Mouse (Mus musculus) MEL (cell line): ENCODE measurements around the gene Nat14. TPM values are rescaled to one million over a fixed set of nuclear protein-coding genes. Genes with fewer than 3 reads are reported as not detected.
A peak's percentile ranks its signal among the peaks of the same experiment; 100 is the strongest.

Experiments used
- DNase-seq: peaks from one replicate; pipeline ENCODE4 v3.0.0; 2011; ENCODE audit warnings: low read depth, low spot score
- H3K27ac ChIP-seq: 2 replicates; pipeline ENCODE4 v1.5.1; 2012; ENCODE audit warnings: low read depth, mild to moderate bottlenecking, control low read depth, low read length, moderate library complexity; ENCODE audit not compliant: control insufficient read depth
- H3K27me3 ChIP-seq, 2 experiments: fragments of 150-350 bp in 1 of 2; sonication (generic) in 1 of 2; 2 replicates each; pipeline ENCODE4 v1.6.1; 2012; ENCODE audit warnings: low read length in 2 of 2, mild to moderate bottlenecking in 2 of 2, improper control_type of control experiment in 1 of 2, moderate library complexity in 1 of 2; ENCODE audit not compliant: insufficient read depth in 2 of 2, control insufficient read depth in 1 of 2
- H3K36me3 ChIP-seq, 2 experiments: 2 replicates each; pipeline ENCODE4 v1.6.1; 2012 to 2014; ENCODE audit warnings: low read length in 2 of 2, improper control_type of control experiment in 1 of 2, inconsistent platforms in 1 of 2, mild to moderate bottlenecking in 1 of 2; ENCODE audit not compliant: insufficient read depth in 2 of 2, control insufficient read depth in 1 of 2
- H3K4me1 ChIP-seq, 2 experiments: fragments of 150-350 bp in 1 of 2; sonication (generic) in 1 of 2; 2 replicates each; pipeline ENCODE4 v1.6.1; 2012; ENCODE audit warnings: low read length in 2 of 2, improper control_type of control experiment in 1 of 2, mild to moderate bottlenecking in 1 of 2; ENCODE audit not compliant: insufficient read depth in 2 of 2, control insufficient read depth in 1 of 2
- H3K4me3 ChIP-seq, 2 experiments: fragments of 150-350 bp in 1 of 2; sonication (generic) in 1 of 2; 2 replicates each; pipeline ENCODE4 v1.5.1; 2012; ENCODE audit warnings: low read depth in 2 of 2, low read length in 2 of 2, mild to moderate bottlenecking in 2 of 2, moderate library complexity in 2 of 2, control low read depth in 1 of 2, improper control_type of control experiment in 1 of 2; ENCODE audit not compliant: control insufficient read depth in 1 of 2, insufficient read depth in 1 of 2
- H3K79me2 ChIP-seq: 2 replicates; pipeline ENCODE4 v1.6.1; 2012; ENCODE audit warnings: mild to moderate bottlenecking, low read length, moderate library complexity; ENCODE audit not compliant: control insufficient read depth, poor library complexity, insufficient read depth
- H3K9ac ChIP-seq: 2 replicates; pipeline ENCODE4 v1.6.1; 2012; ENCODE audit warnings: low read depth, mild to moderate bottlenecking, control low read depth, low read length, moderate library complexity; ENCODE audit not compliant: control insufficient read depth, poor library complexity, severe bottlenecking
- H3K9me3 ChIP-seq: fragments of 150-350 bp; sonication (generic); replicated peaks from 2 replicates; pipeline ENCODE4 v1.6.1; 2012; ENCODE audit warnings: mild to moderate bottlenecking, low read length, improper control_type of control experiment, moderate library complexity; ENCODE audit not compliant: insufficient read depth
- CHD1 ChIP-seq: IDR thresholded peaks from 2 replicates; pipeline ENCODE4 v1.6.1; 2012; ENCODE audit warnings: low read depth, mild to moderate bottlenecking, inconsistent platforms, low read length, improper control_type of control experiment
- CHD2 ChIP-seq: IDR thresholded peaks from 2 replicates; pipeline ENCODE4 v1.6.1; 2011; ENCODE audit warnings: low read length, improper control_type of control experiment
- CTCF ChIP-seq, 3 experiments: IDR thresholded peaks in 2 of 3; conservative IDR thresholded peaks in 1 of 3; 2 replicates each; pipeline ENCODE4 v1.5.1; 2011 to 2012; ENCODE audit warnings: low read length in 3 of 3, low read depth in 2 of 3, mild to moderate bottlenecking in 2 of 3, improper control_type of control experiment in 1 of 3, inconsistent platforms in 1 of 3, mixed read lengths in 1 of 3, moderate library complexity in 1 of 3; ENCODE audit not compliant: control insufficient read depth in 1 of 3, insufficient read depth in 1 of 3, poor library complexity in 1 of 3, severe bottlenecking in 1 of 3
- E2F4 ChIP-seq: IDR thresholded peaks from 2 replicates; pipeline ENCODE4 v1.6.1; 2011; ENCODE audit warnings: low read depth, low read length, improper control_type of control experiment, borderline replicate concordance
- ELF1 ChIP-seq: IDR thresholded peaks from 2 replicates; pipeline ENCODE4 v1.6.1; 2014; ENCODE audit warnings: low read depth, mild to moderate bottlenecking, inconsistent platforms, low read length, improper control_type of control experiment, moderate library complexity
- ETS1 ChIP-seq: IDR thresholded peaks from 2 replicates; pipeline ENCODE4 v1.6.1; 2012; ENCODE audit warnings: low read depth, mild to moderate bottlenecking, inconsistent platforms, low read length, improper control_type of control experiment, moderate library complexity
- GABPA ChIP-seq: IDR thresholded peaks from 2 replicates; pipeline ENCODE4 v1.6.1; 2012; ENCODE audit warnings: low read depth, mild to moderate bottlenecking, inconsistent platforms, low read length, improper control_type of control experiment, moderate library complexity
- GATA1 ChIP-seq: IDR thresholded peaks from 2 replicates; pipeline ENCODE4 v1.6.1; 2011; ENCODE audit warnings: low read depth, low read length, improper control_type of control experiment
- HCFC1 ChIP-seq: IDR thresholded peaks from 2 replicates; pipeline ENCODE4 v1.6.1; 2012; ENCODE audit warnings: low read depth, mild to moderate bottlenecking, inconsistent platforms, low read length, improper control_type of control experiment, moderate library complexity
- JUND ChIP-seq: IDR thresholded peaks from 2 replicates; pipeline ENCODE4 v1.6.1; 2011; ENCODE audit warnings: low read depth, mild to moderate bottlenecking, improper control_type of control experiment, low read length
- MAFK ChIP-seq: IDR thresholded peaks from 2 replicates; pipeline ENCODE4 v1.6.1; 2011; ENCODE audit warnings: low read depth, mild to moderate bottlenecking, low read length, improper control_type of control experiment, borderline replicate concordance
- MAZ ChIP-seq: IDR thresholded peaks from 2 replicates; pipeline ENCODE4 v1.6.1; 2012; ENCODE audit warnings: low read depth, mild to moderate bottlenecking, inconsistent platforms, low read length, improper control_type of control experiment
- MEF2A ChIP-seq: IDR thresholded peaks from 2 replicates; pipeline ENCODE4 v1.6.1; 2014; ENCODE audit warnings: low read depth, mild to moderate bottlenecking, inconsistent platforms, low read length, improper control_type of control experiment; ENCODE audit not compliant: poor library complexity, insufficient replicate concordance, severe bottlenecking; ENCODE audit errors: extremely low read depth
- MXI1 ChIP-seq: IDR thresholded peaks from 2 replicates; pipeline ENCODE4 v1.6.1; 2011; ENCODE audit warnings: mild to moderate bottlenecking, low read depth, low read length, improper control_type of control experiment
- MYB ChIP-seq: IDR thresholded peaks from 2 replicates; pipeline ENCODE4 v1.6.1; 2011; ENCODE audit warnings: mild to moderate bottlenecking, low read depth, low read length, improper control_type of control experiment
- NELFE ChIP-seq: IDR thresholded peaks from 2 replicates; pipeline ENCODE4 v1.6.1; 2011; ENCODE audit warnings: low read depth, low read length, improper control_type of control experiment
- NRF1 ChIP-seq: IDR thresholded peaks from 2 replicates; pipeline ENCODE4 v1.6.1; 2014; ENCODE audit warnings: low read depth, mild to moderate bottlenecking, inconsistent platforms, low read length, improper control_type of control experiment, moderate library complexity; ENCODE audit not compliant: poor library complexity, insufficient read depth, severe bottlenecking
- POLR2A ChIP-seq, 2 experiments: IDR thresholded peaks; 2 replicates each; pipeline ENCODE4 v1.6.1; 2011 to 2012; ENCODE audit warnings: low read length in 2 of 2, mild to moderate bottlenecking in 2 of 2, control low read depth in 1 of 2, improper control_type of control experiment in 1 of 2, low read depth in 1 of 2, moderate library complexity in 1 of 2; ENCODE audit not compliant: control insufficient read depth in 1 of 2, insufficient read depth in 1 of 2, poor library complexity in 1 of 2
- POLR2AphosphoS2 ChIP-seq: IDR thresholded peaks from 2 replicates; pipeline ENCODE4 v1.6.1; 2011; ENCODE audit warnings: low read length, improper control_type of control experiment
- POLR2AphosphoS5 ChIP-seq: IDR thresholded peaks from 2 replicates; pipeline ENCODE4 v1.6.1; 2012; ENCODE audit warnings: low read depth, borderline replicate concordance, mild to moderate bottlenecking, inconsistent platforms, low read length, moderate library complexity, mixed read lengths
- RAD21 ChIP-seq: IDR thresholded peaks from 2 replicates; pipeline ENCODE4 v1.6.1; 2011; ENCODE audit warnings: mild to moderate bottlenecking, low read depth, low read length, improper control_type of control experiment
- SIN3A ChIP-seq: IDR thresholded peaks from 2 replicates; pipeline ENCODE4 v1.6.1; 2012; ENCODE audit warnings: low read length, improper control_type of control experiment, inconsistent platforms
- SMC3 ChIP-seq: IDR thresholded peaks from 2 replicates; pipeline ENCODE4 v1.6.1; 2011; ENCODE audit warnings: low read depth, low read length, improper control_type of control experiment
- TAL1 ChIP-seq: IDR thresholded peaks from 2 replicates; pipeline ENCODE4 v1.6.1; 2012; ENCODE audit warnings: mild to moderate bottlenecking, inconsistent platforms, low read length, moderate library complexity, mixed read lengths
- TBP ChIP-seq: IDR thresholded peaks from 2 replicates; pipeline ENCODE4 v1.8.0; 2011; ENCODE audit warnings: low read depth, low read length, improper control_type of control experiment
- TCF12 ChIP-seq: IDR thresholded peaks from 2 replicates; pipeline ENCODE4 v1.6.1; 2014; ENCODE audit warnings: low read depth, mild to moderate bottlenecking, inconsistent platforms, low read length, improper control_type of control experiment, moderate library complexity
- UBTF ChIP-seq: IDR thresholded peaks from 2 replicates; pipeline ENCODE4 v1.6.1; 2012; ENCODE audit warnings: low read depth, mild to moderate bottlenecking, inconsistent platforms, low read length, improper control_type of control experiment, moderate library complexity, borderline replicate concordance; ENCODE audit not compliant: insufficient read depth
- USF1 ChIP-seq: IDR thresholded peaks from 2 replicates; pipeline ENCODE4 v1.6.1; 2014; ENCODE audit warnings: low read depth, mild to moderate bottlenecking, inconsistent platforms, low read length, improper control_type of control experiment, moderate library complexity
- USF2 ChIP-seq, 2 experiments: IDR thresholded peaks; 2 replicates each; pipeline ENCODE4 v1.6.1; 2011 to 2012; ENCODE audit warnings: improper control_type of control experiment in 2 of 2, low read length in 2 of 2, borderline replicate concordance in 1 of 2, inconsistent platforms in 1 of 2, low read depth in 1 of 2, mild to moderate bottlenecking in 1 of 2; ENCODE audit not compliant: insufficient read depth in 1 of 2
- ZC3H11A ChIP-seq: IDR thresholded peaks from 2 replicates; pipeline ENCODE4 v1.6.1; 2012; ENCODE audit warnings: low read depth, mild to moderate bottlenecking, inconsistent platforms, low read length, improper control_type of control experiment
- ZKSCAN1 ChIP-seq: IDR thresholded peaks from 2 replicates; pipeline ENCODE4 v1.6.1; 2012; ENCODE audit warnings: low read depth, mild to moderate bottlenecking, inconsistent platforms, low read length, improper control_type of control experiment, moderate library complexity
- ZMIZ1 ChIP-seq: IDR thresholded peaks from 2 replicates; pipeline ENCODE4 v1.6.1; 2012; ENCODE audit warnings: low read depth, mild to moderate bottlenecking, inconsistent platforms, low read length, improper control_type of control experiment, moderate library complexity
- ZNF384 ChIP-seq: IDR thresholded peaks from 2 replicates; pipeline ENCODE4 v1.6.1; 2012; ENCODE audit warnings: low read depth, mild to moderate bottlenecking, inconsistent platforms, low read length, improper control_type of control experiment
- polyA plus RNA-seq, 2 experiments: library from polyadenylated mRNA; stranded (reverse) in 1 of 2; unstranded in 1 of 2; fragments of >175 nt in 1 of 2; fragments of >200 nt in 1 of 2; gene quantifications; 2 replicates each; pipeline versions ENCODE4 v1.2.1 to v1.2.4; 2012; ENCODE audit warnings: low replicate concordance in 2 of 2, low read depth in 1 of 2; ENCODE audit not compliant: insufficient read length in 2 of 2, insufficient read depth in 1 of 2, missing spikeins in 1 of 2
- total RNA-seq: library from RNA; depleted of rRNA; stranded (reverse); fragments of 300-350 nt; gene quantifications from 2 replicates; pipeline ENCODE4 v1.2.3, GENCODE M21; 2012

Gene Nat14
- total and polyA plus RNA-seq, 3 experiments, result 0.81 to 1.9 TPM; not detected in 1

DNA sequence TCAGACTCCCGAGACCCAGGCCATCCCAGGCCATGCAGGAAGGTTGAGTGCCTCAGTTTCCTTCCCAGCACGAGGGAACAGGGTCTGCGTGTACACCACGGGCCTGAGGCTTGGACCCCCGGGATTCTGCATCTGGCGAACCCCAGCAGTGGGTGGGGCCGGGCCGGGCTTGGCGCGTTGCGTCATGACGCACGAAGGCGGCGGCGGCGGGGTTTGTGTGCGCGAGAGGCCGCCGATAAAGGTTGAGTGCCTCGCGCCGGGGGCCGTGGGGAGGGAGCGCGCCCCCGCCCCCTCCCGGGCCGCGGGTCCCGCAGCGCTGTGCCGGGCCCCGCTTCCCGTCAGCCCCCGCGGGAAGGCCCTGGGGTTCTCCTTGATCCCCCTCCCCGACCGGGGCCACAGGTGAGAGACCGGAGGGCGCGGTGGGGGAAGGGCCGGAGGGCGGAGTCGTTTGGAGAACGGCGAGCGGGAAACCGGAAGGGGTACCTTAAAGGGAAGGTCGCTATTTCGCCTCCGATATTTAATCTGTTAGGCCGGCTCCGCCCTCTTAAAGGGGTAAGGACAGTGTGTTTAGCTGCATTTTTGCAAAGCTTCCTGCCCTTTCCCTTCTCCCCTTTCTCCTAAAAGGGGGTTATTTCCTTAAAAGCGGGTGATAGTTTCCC lies 6.7 kb upstream of the Nat14 start, which contains the start of gene Zfp628 (continued):
- TF ChIP-seq TCF12 (peak; percentile 37; the same call in 1 of the 2 replicates), NELFE (peak; percentile 79), ZC3H11A (no peak), POLR2AphosphoS2 (peak; percentile 72; the same call in 1 of the 2 replicates), ZKSCAN1 (no peak)

DNA sequence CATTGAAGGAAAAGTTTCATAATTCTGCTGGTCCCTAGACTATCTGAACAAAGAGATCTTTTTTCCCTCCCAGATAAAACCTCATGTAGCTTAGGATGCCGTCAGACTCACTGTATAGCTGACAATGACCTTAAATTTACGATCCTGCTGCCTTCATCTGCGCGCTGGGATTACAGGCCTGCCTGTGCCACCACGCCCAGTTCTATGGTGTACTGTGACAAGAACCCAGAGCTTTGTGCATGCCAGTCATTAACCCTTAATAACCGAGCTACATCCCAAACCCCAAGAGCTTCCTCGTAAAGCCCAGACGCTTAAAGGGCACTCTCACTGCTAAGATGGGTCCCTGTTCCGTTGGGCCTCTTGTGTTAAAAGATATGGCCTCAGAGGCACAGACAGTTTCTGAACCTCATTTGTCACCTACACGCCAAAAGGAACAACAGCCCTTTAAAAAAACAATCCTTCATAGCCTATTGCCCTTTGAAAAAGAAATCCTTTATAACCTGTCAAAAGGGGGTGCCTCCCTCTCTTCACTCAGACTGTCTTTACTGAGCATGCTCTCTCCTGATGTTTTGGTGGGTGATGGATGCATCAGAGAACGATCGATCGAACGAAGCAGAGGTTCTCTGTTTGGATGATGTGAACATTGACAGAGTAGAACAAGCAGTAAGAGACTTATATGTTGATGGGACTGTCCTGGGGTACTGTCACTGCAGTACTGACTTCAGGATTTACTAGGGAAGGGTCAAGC lies 6.0 kb upstream of the Nat14 start:
- H3K4me3 ChIP-seq, result peak overlapping the region; percentile 63 to 85
- no peaks in the 10 kb centered on the region for H3K27me3 ChIP-seq
- peak overlapping the region; percentile 84 for H3K9ac ChIP-seq
- peaks cover 0 to 4% of the 10 kb centered on the region in 2 experiments; a peak in 2 of 4 replicates for H3K36me3 ChIP-seq
- H3K79me2 ChIP-seq, result peaks cover 6% of the 10 kb centered on the region
- H3K4me1 ChIP-seq, result 0 out of 4 replicates have a peak, but pooled peaks cover 0 to 5% of the 10 kb centered on the region in 2 experiments
- H3K27ac ChIP-seq, result peak overlapping the region; percentile 44
- peak; percentile 78 for DNase-seq
- H3K9me3 ChIP-seq, result no peaks in the 10 kb centered on the region
- TF ChIP-seq ELF1 (no peak), E2F4 (no peak), ETS1 (no peak), CTCF (IDR thresholded peaks at IDR 0.05 in 2 of 3, conservative IDR thresholded peaks at IDR 0.05 in 1 of 3; ENCODE audit: control insufficient read depth in 1 of 3, insufficient read depth in 1 of 3, low read depth in 2 of 3, low read length in 3 of 3, poor library complexity in 1 of 3, severe bottlenecking in 1 of 3) (no peak), MEF2A (no peak), POLR2A (IDR thresholded peaks at IDR 0.05; ENCODE audit: control insufficient read depth in 1 of 2, insufficient read depth in 1 of 2, low read depth in 1 of 2, low read length in 2 of 2, poor library complexity in 1 of 2) (no peak), UBTF (no peak), TCF12 (no peak), GABPA (no peak), MAZ (no peak), GATA1 (peak; percentile 12; the same call in 1 of the 2 replicates), RAD21 (no peak), MYB (no peak), CHD1 (no peak), ZNF384 (no peak), SMC3 (no peak), JUND (no peak), NRF1 (no peak), USF2 (IDR thresholded peaks at IDR 0.05; ENCODE audit: borderline replicate concordance in 1 of 2, insufficient read depth in 1 of 2, low read depth in 1 of 2, low read length in 2 of 2) (no peak), MXI1 (peak; percentile 52), HCFC1 (no peak), CHD2 (no peak), POLR2AphosphoS5 (no peak), USF1 (no peak), NELFE (no peak), SIN3A (peak; percentile 60), TBP (no peak; the same call in 1 of the 2 replicates), TAL1 (no peak), MAFK (no peak), ZMIZ1 (no peak)
